Mouse (Mus musculus) lung, embryonic 16.5 days (tissue): ENCODE results near the gene Lrrc8a. TPM values are rescaled to one million over a fixed set of nuclear protein-coding genes. Genes with fewer than 3 reads are reported as not detected.
A peak's percentile ranks its signal among the peaks of the same experiment; 100 is the strongest.

ENCODE experiments used
- ATAC-seq: fragments of 200-750 bp; cut with Nextera tagmentation; 2 replicates; pipeline ENCODE4 v1.8.0; 2017; ENCODE audit warnings: low read depth, mild to moderate bottlenecking, moderate library complexity
- H3K27ac ChIP-seq: fragments of 300-500 bp; sonication (generic); 2 replicates; pipeline ENCODE4 v1.5.1; 2014; ENCODE audit warnings: mild to moderate bottlenecking, control low read depth, low read length
- H3K27me3 ChIP-seq: fragments of 300-500 bp; sonication (generic); 2 replicates; pipeline ENCODE4 v1.6.1; 2014; ENCODE audit warnings: low read depth, low read length, mixed read lengths; ENCODE audit not compliant: control insufficient read depth, insufficient read depth
- H3K36me3 ChIP-seq: fragments of 300-500 bp; sonication (generic); 2 replicates; pipeline ENCODE4 v1.6.1; 2014; ENCODE audit warnings: low read length; ENCODE audit not compliant: control insufficient read depth, insufficient read depth
- H3K4me1 ChIP-seq: fragments of 300-500 bp; sonication (generic); replicated peaks from 2 replicates; pipeline ENCODE4 v1.6.1; 2014; ENCODE audit warnings: low read length, mixed read lengths; ENCODE audit not compliant: control insufficient read depth, insufficient read depth
- H3K4me2 ChIP-seq: fragments of 300-500 bp; sonication (generic); 2 replicates; pipeline ENCODE4 v1.6.1; 2014; ENCODE audit warnings: low read depth, low read length, control low read depth
- H3K4me3 ChIP-seq: fragments of 300-500 bp; sonication (generic); 2 replicates; pipeline ENCODE4 v1.5.1; 2014; ENCODE audit warnings: mild to moderate bottlenecking, low read length, control low read depth
- H3K9ac ChIP-seq: fragments of 300-500 bp; sonication (generic); 2 replicates; pipeline ENCODE4 v1.6.1; 2014; ENCODE audit warnings: low read length, control low read depth
- H3K9me3 ChIP-seq: fragments of 300-500 bp; sonication (generic); 2 replicates; pipeline ENCODE4 v1.6.1; 2016; ENCODE audit warnings: low read length; ENCODE audit not compliant: control insufficient read depth
- WGBS: fragments of 180-500 bp; shearing (Covaris S2); extraction: QIAGEN DNeasy Blood & Tissue Kit; methylation state at CpG from one replicate; pipeline ENCODE4 v1.1.7; 2014; 5-methylcytosine and 5-hydroxymethylcytosine counted together
- polyA plus RNA-seq: library from polyadenylated mRNA; unstranded; fragments of >200 nt; fragmentation: Nextera tagmentation; extraction: Ambion mirVana; gene quantifications from 2 replicates; pipeline ENCODE4 v1.2.1, GENCODE M21; 2015

Gene Lrrc8a
- polyA plus RNA-seq, 1 experiment from 2014 or later, result 42.0 TPM

DNA sequence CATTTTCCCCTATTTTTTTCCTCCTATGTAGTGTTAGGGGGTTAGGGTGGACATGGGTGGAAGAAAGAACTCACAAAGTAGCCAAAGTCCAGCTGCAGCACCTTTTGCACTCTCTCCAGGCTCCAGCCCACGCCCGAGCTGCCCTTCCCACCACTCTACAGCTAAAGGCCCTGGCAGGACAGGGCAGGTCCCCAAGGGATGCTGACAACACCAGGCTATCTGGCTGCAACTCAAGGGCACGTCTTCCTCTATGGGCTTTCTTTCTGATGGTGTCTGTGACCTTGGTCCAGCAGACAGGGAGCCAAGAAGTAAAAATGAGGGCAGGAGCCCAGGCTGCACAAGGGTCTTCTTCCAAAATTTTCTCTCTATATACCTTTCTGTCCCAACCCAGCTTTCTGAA is 44.1 kb downstream of the Lrrc8a start:
- Histone ChIP-seq H3K9ac (no peak overlapping the region), H3K9me3 (no peaks in the 10 kb centered on the region), H3K36me3 (no peaks in the 10 kb centered on the region), H3K4me1 (peaks cover 7% of the 10 kb centered on the region; the same call in 1 of the 2 replicates), H3K4me3 (no peak overlapping the region), H3K27ac (no peak overlapping the region), H3K4me2 (no peak overlapping the region), H3K27me3 (no peaks in the 10 kb centered on the region)
- ATAC-seq, result no peak
- WGBS, result 73% methylated on average over 3 of the region's 3 CpGs

DNA sequence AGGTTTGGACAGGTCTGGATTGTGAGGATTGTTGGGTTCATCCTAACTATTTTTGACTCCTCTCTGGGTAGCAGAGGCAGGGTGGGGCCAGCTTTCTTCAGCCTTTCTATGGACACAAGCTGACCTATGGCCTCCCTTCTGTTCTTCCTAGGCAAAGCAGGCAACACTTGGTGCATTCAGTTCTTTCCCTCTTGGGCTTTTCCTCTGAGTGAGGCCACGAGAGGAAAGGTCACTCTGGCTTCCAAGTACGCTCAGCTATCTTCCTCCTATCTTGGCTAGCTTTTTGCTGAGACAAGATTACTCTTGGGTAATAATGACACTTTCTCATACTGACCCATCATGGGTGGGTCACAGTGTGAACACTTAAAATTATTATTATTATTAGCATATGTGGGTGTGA is 45.7 kb downstream of the Lrrc8a start:
- no peaks in the 10 kb centered on the region for H3K27me3 ChIP-seq
- H3K9ac ChIP-seq, result no peak overlapping the region
- no peak overlapping the region for H3K4me2 ChIP-seq
- peaks cover 17% of the 10 kb centered on the region for H3K4me1 ChIP-seq
- no peaks in the 10 kb centered on the region for H3K9me3 ChIP-seq
- H3K36me3 ChIP-seq, result no peaks in the 10 kb centered on the region
- H3K4me3 ChIP-seq, result no peak overlapping the region
- ATAC-seq, result no peak
- WGBS, result 85% methylated on average over 2 of the region's 2 CpGs
- H3K27ac ChIP-seq, result no peak overlapping the region

DNA sequence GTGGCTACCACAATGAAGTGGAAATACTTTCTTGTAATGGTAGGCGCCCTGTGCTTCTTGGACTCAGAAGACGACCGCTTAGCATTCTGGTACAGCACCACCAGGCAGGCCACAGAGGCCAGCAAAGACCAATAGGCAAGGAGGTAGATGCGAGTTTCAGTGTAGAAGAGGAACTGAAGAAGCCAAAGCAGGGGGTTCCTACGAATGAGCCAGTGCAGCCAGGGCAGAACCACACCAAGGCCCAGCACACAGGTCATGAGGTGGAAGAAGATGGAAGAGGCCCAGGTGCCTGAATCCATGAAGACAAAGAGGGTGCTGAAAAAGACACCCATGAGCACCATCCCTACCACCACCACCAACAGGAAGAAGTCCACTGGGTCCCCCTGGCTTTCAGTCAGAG is 47.5 kb downstream of the Lrrc8a start:
- peak overlapping the region; percentile 91 for H3K4me2 ChIP-seq
- H3K9ac ChIP-seq, result no peak overlapping the region

DNA sequence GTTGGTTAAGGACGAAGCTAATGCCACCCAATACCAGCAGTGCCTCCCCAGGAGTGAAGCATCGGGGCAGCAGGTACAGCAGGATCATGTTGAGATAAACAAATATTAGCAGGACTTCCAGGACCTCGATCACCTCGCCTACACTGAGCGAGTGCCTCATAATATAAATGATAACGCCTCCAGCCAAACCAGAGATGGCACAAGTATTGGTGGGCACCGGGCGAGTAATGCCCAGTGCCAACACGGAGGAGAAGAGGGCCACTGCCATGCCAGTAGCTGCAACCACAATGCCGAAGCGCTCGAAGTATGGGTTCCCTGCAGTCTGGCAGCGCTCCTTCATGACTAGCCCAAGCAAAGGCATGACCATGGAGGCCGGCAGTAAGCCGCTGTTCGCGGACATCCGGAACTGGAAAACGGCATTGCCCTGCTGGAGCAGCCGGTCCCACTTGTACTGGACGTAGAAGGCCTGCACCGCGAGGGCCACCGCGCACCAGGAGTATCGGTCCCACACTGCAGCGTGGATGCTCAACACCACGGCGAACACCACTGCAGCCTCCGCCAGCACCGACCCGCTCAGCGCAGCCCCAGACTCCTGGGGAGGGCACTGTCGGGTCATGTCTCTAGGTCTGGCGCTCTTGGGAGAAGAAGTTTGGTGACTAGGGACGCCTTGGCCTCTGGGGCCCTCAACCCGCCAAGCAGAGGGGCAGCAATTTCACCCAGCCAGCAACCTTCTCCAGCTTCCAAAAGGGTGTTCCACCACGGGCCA is 48.1 kb downstream of the Lrrc8a start:
- H3K4me3 ChIP-seq, result peak overlapping the region; percentile 92
- peaks cover 17% of the 10 kb centered on the region for H3K4me1 ChIP-seq
- H3K27me3 ChIP-seq, result no peaks in the 10 kb centered on the region
- peak overlapping the region; percentile 90 for H3K9ac ChIP-seq
- H3K36me3 ChIP-seq, result no peaks in the 10 kb centered on the region
- ATAC-seq, result peak; percentile 50
- no peaks in the 10 kb centered on the region for H3K9me3 ChIP-seq
- peak overlapping the region; percentile 91 for H3K4me2 ChIP-seq
- no peak overlapping the region for H3K27ac ChIP-seq
- WGBS, result 10% methylated on average over 38 of the region's 38 CpGs

More for the DNA sequence above, 47.5 kb downstream of the Lrrc8a start:
- Histone ChIP-seq H3K27me3 (no peaks in the 10 kb centered on the region), H3K27ac (no peak overlapping the region), H3K36me3 (no peaks in the 10 kb centered on the region), H3K9me3 (no peaks in the 10 kb centered on the region), H3K4me3 (peak overlapping the region; percentile 92), H3K4me1 (peaks cover 17% of the 10 kb centered on the region)
- 85% methylated on average over 5 of the region's 5 CpGs for WGBS
- ATAC-seq, result no peak

DNA sequence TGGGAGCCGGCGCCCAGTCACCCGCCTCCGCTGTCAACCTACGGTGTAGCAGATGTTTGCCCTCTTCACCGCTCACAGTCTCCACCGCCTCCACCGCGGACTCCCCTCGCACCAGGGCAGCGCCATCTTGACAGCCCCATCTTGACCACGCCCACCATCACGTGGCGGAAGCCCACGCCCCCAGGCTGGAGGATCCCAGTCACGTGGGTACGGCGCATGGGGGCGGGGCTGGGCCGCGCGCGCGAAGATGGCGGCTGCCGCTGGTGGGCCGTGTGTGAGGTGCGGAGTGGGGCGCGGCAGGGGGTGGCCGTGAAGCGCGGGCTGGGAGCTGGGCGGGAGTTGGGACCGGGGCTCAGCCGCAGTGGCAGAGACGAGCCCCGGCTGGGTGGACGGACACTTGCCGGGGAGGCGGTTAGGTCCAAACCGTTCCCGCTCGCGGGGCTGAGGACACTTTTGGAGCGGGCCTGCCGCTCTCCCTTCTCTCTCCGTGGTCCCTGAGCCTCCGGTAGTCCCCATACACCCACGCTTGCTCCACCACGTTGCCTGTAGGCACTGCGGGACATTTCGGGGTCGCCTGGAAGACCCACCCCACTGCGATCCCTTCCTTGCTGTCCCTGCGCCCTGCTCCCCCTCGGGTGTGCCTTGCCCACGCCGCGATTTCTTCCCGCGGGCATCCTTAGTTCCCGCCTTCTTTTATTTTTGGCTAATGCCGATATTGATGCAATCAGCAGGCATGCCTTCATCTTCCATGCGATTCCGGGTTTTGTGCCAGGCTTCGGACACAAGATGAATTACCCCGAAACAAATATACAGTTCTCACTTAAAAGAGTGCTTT is 48.9 kb downstream of the Lrrc8a start, which contains the start of the genes Dolk and Nup188:
Dolk (minus strand) TSS at position 143 of the 835 bp plus-strand sequence.
Nup188 (plus strand) TSS at position 206 of the 835 bp plus-strand sequence.
- peak; percentile 97 for ATAC-seq
- Histone ChIP-seq H3K4me2 (peak within 1 kb of the TSS; percentile 91), H3K4me1 (peaks cover 17% of the 10 kb centered on the region), H3K27me3 (no peaks in the 10 kb centered on the region), H3K9me3 (no peaks in the 10 kb centered on the region), H3K36me3 (no peaks in the 10 kb centered on the region), H3K27ac (peak within 1 kb of the TSS; percentile 63), H3K4me3 (peak within 1 kb of the TSS; percentile 92), H3K9ac (peak within 1 kb of the TSS; percentile 90)
- under 1% methylated on average over 58 of the region's 68 CpGs for WGBS

DNA sequence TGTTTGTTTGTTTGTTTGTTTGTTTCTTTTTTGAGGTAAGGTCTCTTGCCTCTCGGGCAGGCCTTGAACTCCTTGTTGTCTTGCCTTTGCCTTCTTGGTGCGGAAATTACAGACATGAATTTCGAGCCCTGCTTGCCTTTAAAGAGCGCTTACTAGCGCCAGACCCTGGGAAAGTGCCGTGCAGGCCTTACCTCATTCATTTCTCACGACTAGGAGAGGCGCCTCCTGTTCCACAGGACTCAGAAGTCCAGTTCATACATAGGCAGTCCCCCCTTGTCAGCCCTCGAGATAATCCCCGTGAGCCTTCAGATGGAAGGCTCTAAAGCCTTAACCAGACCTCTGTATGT is 49.5 kb downstream of the Lrrc8a start:
- Histone ChIP-seq H3K4me1 (peaks cover 17% of the 10 kb centered on the region), H3K4me2 (peak overlapping the region; percentile 59), H3K27me3 (no peaks in the 10 kb centered on the region), H3K9ac (peak overlapping the region; percentile 90), H3K4me3 (peak overlapping the region; percentile 92), H3K9me3 (no peaks in the 10 kb centered on the region), H3K27ac (peak overlapping the region; percentile 63), H3K36me3 (no peaks in the 10 kb centered on the region)
- WGBS, result 0% methylated on average over 10 of the region's 10 CpGs
- 0 out of 2 replicates have a peak, but pooled peaks have one; percentile 21 for ATAC-seq

DNA sequence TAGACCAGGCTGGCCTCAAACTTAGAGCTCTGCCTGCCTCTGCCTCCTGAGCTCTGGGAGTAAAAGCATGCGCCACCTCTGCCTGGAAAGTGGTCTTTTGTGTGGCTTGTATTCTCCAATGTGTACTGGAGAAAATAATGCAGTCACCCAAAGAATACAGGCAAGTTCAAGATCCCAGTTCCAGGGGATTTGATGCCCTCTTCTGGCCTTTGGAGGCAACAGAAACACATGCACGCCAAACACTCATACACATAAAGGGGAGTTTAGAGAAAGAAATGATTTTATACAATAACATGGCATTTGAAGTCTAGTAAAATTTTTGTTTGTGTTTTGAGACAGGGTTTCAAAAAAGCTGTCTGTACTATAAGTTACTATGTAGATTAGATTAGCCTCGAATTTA is 62.0 kb downstream of the Lrrc8a start:
- Histone ChIP-seq H3K4me3 (no peak overlapping the region), H3K27ac (no peak overlapping the region), H3K27me3 (no peaks in the 10 kb centered on the region), H3K4me2 (no peak overlapping the region), H3K9ac (no peak overlapping the region), H3K9me3 (no peaks in the 10 kb centered on the region), H3K4me1 (no peaks in the 10 kb centered on the region), H3K36me3 (peaks cover 41% of the 10 kb centered on the region)
- WGBS, result 75% methylated on average over 3 of the region's 3 CpGs
- no peak for ATAC-seq

DNA sequence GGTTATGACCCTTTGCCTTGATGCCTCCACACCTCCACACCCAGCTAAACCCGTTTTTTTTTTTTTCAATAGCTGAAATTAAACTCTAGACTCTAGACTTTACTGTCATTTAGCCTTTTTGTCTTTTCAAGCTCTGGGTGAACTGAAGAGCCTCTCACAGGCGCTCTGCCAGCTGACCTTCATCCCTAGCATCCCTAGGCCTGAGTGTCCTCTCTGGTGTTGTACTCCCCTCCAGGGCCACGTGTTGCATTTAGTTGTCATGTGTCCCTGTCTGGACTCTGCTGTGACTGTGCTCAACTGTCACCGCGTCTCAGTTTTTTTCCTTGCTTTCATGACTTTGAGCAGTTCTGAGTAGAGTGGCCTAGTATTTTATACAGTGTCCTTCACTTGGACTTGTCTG is 62.5 kb downstream of the Lrrc8a start:
- Histone ChIP-seq H3K36me3 (peaks cover 45% of the 10 kb centered on the region), H3K9ac (no peak overlapping the region), H3K27me3 (no peaks in the 10 kb centered on the region), H3K4me1 (no peaks in the 10 kb centered on the region), H3K27ac (no peak overlapping the region), H3K4me3 (no peak overlapping the region), H3K4me2 (no peak overlapping the region), H3K9me3 (no peaks in the 10 kb centered on the region)
- ATAC-seq, result no peak
- 90% methylated on average over 5 of the region's 5 CpGs for WGBS

DNA sequence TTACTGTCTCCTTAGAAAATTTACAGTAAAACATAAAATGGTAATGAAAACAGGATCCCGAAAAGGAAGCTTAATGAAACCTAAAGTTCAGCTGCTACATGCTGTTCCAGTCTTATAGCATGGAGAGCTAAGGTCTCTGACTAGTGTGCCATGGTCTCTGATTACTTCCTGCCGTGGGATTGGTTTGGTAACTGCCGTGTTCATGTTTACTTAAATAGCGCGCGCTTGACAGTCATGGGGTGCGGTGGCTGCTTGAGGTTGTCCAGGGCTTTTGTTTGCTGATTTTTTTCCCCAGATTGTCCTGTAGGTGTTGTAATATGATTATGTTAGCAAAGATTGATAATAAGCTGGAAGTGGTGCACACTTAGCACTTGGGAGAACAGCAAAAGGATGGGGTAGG is 68.6 kb downstream of the Lrrc8a start:
- peaks cover 62% of the 10 kb centered on the region for H3K36me3 ChIP-seq
- 82% methylated on average over 7 of the region's 7 CpGs for WGBS
- no peak overlapping the region for H3K4me2 ChIP-seq
- H3K27ac ChIP-seq, result no peak overlapping the region
- no peak for ATAC-seq
- H3K9me3 ChIP-seq, result no peaks in the 10 kb centered on the region
- no peaks in the 10 kb centered on the region for H3K27me3 ChIP-seq
- H3K4me1 ChIP-seq, result no peaks in the 10 kb centered on the region
- H3K9ac ChIP-seq, result no peak overlapping the region
- H3K4me3 ChIP-seq, result no peak overlapping the region
